Mouse (Mus musculus): ENCODE measurements around the gene Tsc2.

DNA sequence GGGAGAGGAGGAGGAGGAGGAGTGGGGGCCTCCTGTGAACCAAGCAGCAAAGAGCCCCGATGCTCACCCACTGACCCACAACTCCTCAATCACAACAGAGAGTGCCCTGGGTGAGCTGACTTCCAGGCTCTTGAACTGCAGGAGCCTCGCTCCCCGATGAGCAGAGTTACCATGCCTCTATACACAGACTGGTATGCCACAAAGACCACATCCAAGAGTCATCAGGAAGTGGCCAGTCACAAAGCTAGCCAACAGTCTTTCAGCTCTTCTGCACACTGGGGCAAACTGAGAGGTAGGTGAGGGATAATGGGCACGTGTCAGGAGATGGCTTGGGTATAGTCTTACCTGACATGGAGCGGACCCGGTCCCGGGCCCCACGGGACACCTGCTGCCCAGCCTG lies 28.5 kb downstream of the Tsc2 start:
- TF ChIP-seq HCFC1 (IDR thresholded peaks at IDR 0.05; ENCODE audit: low read depth, low read length) (no peak), CTCF (conservative IDR thresholded peaks at IDR 0.05 in 1 of 2, IDR thresholded peaks at IDR 0.05 in 1 of 2; ENCODE audit: low read depth in 2 of 2, low read length in 2 of 2) (no peak), POLR2A (IDR thresholded peaks at IDR 0.05; ENCODE audit: low read depth, low read length) (no peak), NELFE (IDR thresholded peaks at IDR 0.05; ENCODE audit: low read depth, low read length) (no peak), MXI1 (IDR thresholded peaks at IDR 0.05; ENCODE audit: low read depth, low read length) (no peak), IRF4 (IDR thresholded peaks at IDR 0.05; ENCODE audit: low read depth, low read length) (no peak), RCOR1 (conservative IDR thresholded peaks at IDR 0.05; ENCODE audit: low read depth, low read length) (no peak)
